Comparison of ENCODE assay signal across 27 mouse cellular contexts in genomic region chr10:78284812-78285211, GRCm38 (mm10).
"Had no signal": no experiment of that assay in that cellular context is flagged by ENCODE, and none has a peak within 500 bp of the region (broad histone marks: within the 10 kb centered on the region; RNA-seq: fewer than 3 reads in every experiment).

No protein-coding gene starts in this region.

- H3K4me1 ChIP-seq: heart, embryonic 13.5 days; heart, embryonic 15.5 days; hindbrain, embryonic 10.5 days; hindbrain, embryonic 12.5 days; intestine, embryonic 15.5 days; limb, embryonic 10.5 days; limb, embryonic 12.5 days had no signal

- H3K27ac ChIP-seq: gastrocnemius, adult 2 months; heart, adult 2 months; heart, embryonic 13.5 days; heart, embryonic 15.5 days; hindbrain, embryonic 10.5 days; hindbrain, embryonic 12.5 days; hindbrain, embryonic 14.5 days; intestine, embryonic 15.5 days; layer of hippocampus, adult 2 months; left cerebral cortex, adult 2 months; limb, embryonic 10.5 days; limb, embryonic 12.5 days had no signal

- ATAC-seq: hindbrain, embryonic 16.5 days; inflammation-experienced regulatory T-cells, adult 6 months; intestine, embryonic 15.5 days; intestine, postnatal 0 days had no signal

- H3K27me3 ChIP-seq: heart, embryonic 13.5 days; heart, embryonic 15.5 days; hindbrain, embryonic 12.5 days; intestine, embryonic 15.5 days; limb, embryonic 12.5 days had no signal

- H3K4me2 ChIP-seq: heart, embryonic 11.5 days; heart, embryonic 13.5 days; heart, embryonic 15.5 days; hindbrain, embryonic 12.5 days; hindbrain, embryonic 14.5 days; intestine, embryonic 15.5 days; limb, embryonic 12.5 days; liver, embryonic 11.5 days had no signal

- DNase-seq: gastrocnemius, adult 2 months; gastrocnemius, postnatal 10 days; gastrocnemius, postnatal 25 days; heart, adult 11 months; heart, adult 2 months; heart, postnatal 14 days; heart, postnatal 36 days; kidney, adult 18-20 months; kidney, adult 8-10 months; kidney, postnatal 10 days; kidney, postnatal 4 days; liver had no signal

- H3K9me3 ChIP-seq: heart, embryonic 13.5 days; heart, embryonic 15.5 days; hindbrain, embryonic 10.5 days; hindbrain, embryonic 12.5 days; intestine, embryonic 15.5 days; limb, embryonic 10.5 days; limb, embryonic 12.5 days had no signal

- H3K9ac ChIP-seq: heart, embryonic 13.5 days; heart, embryonic 15.5 days; hindbrain, embryonic 12.5 days; hindbrain, embryonic 14.5 days; intestine, embryonic 15.5 days; limb, embryonic 12.5 days had no signal

- H3K4me3 ChIP-seq: gastrocnemius, adult 2 months; heart, adult 2 months; heart, embryonic 13.5 days; heart, embryonic 15.5 days; hindbrain, embryonic 10.5 days; hindbrain, embryonic 12.5 days; intestine, embryonic 15.5 days; layer of hippocampus, adult 2 months; left cerebral cortex, adult 2 months; limb, embryonic 10.5 days; limb, embryonic 12.5 days had no signal
